Mouse (Mus musculus): ENCODE measurements around the gene Grap2. TPM values are rescaled to one million over a fixed set of nuclear protein-coding genes. Genes with fewer than 3 reads are reported as not detected.

The Grap2 gene
- total RNA-seq (2023), result 1 to 10 TPM; 3.4 to 5.0 TPM

GRCm38 (mm10) chr15:80572291-80572690 is at the start of gene Grap2:
TSS of gene Grap2 (plus strand) at chr15:80572594.

GRCm38 (mm10) chr15:80565106-80565665 is 7.2 kb upstream of the Grap2 start, which contains the start of gene Enthd1:
TSS of gene Enthd1 (minus strand) at chr15:80565156.

GRCm38 (mm10) chr15:80671295-80672252 is 99.2 kb downstream of the Grap2 start, which contains the start of gene Fam83f:
TSS of gene Fam83f (plus strand) at chr15:80671847.

Other genes with a start within 250 kb of the Grap2 start
- gene Enthd1, start 7.4 kb upstream of the Grap2 start, total RNA-seq (2023), result not detected
- gene Fam83f, start 99.3 kb downstream of the Grap2 start, total RNA-seq (2023), result 1 to 10 TPM; 2.3 TPM
- gene Tnrc6b, start 138.7 kb downstream of the Grap2 start, total RNA-seq (2023), result 100 to 1,000 TPM; 187 to 205 TPM

Data from neutrophil, adult 59 days (primary cell).